Mouse (Mus musculus): ENCODE results near the gene Ankmy1. TPM values are rescaled to one million over a fixed set of nuclear protein-coding genes. Genes with fewer than 3 reads are reported as not detected.

Ankmy1 gene
- polyA plus RNA-seq, 1 experiment from 2014 or later = 0.02 TPM

DNA sequence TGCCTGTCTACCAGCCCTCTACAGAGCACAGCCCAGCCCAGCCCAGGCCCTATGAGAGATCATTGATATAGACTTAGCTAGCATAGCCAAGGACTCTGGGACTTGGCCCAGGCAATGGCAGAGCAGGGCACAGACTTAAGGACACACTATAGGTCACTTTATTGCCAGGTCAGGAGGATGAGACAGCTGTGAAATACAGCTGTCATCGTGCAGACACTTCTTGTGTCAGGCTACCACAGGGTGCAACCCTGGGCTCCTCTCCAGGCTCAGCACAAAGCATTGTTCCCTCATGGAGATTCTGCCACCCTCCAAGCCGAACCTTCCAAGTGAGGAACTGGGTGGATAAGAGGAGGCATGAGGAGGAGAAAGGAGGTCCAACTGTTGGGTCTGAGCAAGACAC lies 32.7 kb downstream of the Ankmy1 start:
- WGBS (ENCODE audit: insufficient replicate concordance) = 35% methylated on average over 2 of the region's 2 CpGs
- Histone ChIP-seq H3K36me3 (replicated peaks) (no peaks in the 10 kb centered on the region), H3K4me3 (replicated peaks) (no peak overlapping the region), H3K9ac (no peak overlapping the region), H3K4me1 (replicated peaks) (no peaks in the 10 kb centered on the region), H3K9me3 (replicated peaks) (no peaks in the 10 kb centered on the region), H3K27me3 (no peaks in the 10 kb centered on the region), H3K27ac (replicated peaks) (no peak overlapping the region), H3K4me2 (no peak overlapping the region)
- no peak for ATAC-seq (ENCODE audit: insufficient read depth)

DNA sequence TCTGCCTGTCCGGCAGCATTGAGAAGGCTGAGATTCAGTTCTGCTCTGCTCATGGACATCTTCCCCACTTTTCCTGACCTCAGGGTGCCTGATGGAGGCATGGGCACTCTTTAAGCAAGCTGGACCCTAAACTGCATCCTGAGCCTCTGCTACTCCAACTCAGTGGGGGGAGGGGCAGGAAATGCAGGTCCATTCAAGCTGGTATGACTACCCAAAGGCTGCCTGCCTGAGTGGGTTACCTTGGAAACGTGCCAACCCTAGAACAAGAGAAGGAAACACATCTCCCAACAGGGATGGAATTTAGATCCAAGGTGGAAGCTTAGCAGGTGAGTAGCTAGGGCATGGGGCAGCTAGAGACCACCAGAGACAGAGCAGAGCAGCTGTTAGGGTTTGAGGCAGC lies 36.5 kb downstream of the Ankmy1 start:
- no peaks in the 10 kb centered on the region for H3K36me3 ChIP-seq (replicated peaks)
- H3K4me1 ChIP-seq (replicated peaks) = no peaks in the 10 kb centered on the region
- WGBS (ENCODE audit: insufficient replicate concordance) = 47% methylated on average over 2 of the region's 2 CpGs
- H3K9ac ChIP-seq = no peak overlapping the region
- H3K27me3 ChIP-seq = no peaks in the 10 kb centered on the region
- no peak overlapping the region for H3K27ac ChIP-seq (replicated peaks)
- H3K4me3 ChIP-seq (replicated peaks) = no peak overlapping the region
- no peak for ATAC-seq (ENCODE audit: insufficient read depth)
- H3K9me3 ChIP-seq (replicated peaks) = no peaks in the 10 kb centered on the region
- no peak overlapping the region for H3K4me2 ChIP-seq

DNA sequence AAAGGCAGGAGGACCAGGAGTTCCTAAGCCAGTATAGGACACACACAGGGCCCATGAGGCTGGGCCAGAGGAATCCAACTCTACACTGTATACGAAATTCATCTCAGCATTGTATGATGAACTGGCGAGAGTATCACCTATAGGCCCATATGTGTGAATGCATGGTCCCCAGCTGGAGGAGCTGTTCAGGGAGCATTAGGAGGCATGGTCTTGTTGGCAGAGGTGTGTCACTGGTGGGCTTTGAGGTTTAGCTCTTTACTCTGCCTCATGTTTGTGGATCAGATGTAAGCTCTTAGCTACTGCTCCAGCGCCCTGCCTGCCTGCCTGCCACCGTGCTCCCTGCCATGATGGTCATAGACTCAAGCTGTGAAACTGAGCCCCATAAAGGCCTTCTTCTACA lies 39.4 kb downstream of the Ankmy1 start:
- no peaks in the 10 kb centered on the region for H3K36me3 ChIP-seq (replicated peaks)
- H3K9ac ChIP-seq = no peak overlapping the region
- H3K27ac ChIP-seq (replicated peaks) = no peak overlapping the region
- 59% methylated on average over 4 of the region's 4 CpGs for WGBS (ENCODE audit: insufficient replicate concordance)
- no peak overlapping the region for H3K4me3 ChIP-seq (replicated peaks)
- H3K9me3 ChIP-seq (replicated peaks) = no peaks in the 10 kb centered on the region
- no peak overlapping the region for H3K4me2 ChIP-seq
- ATAC-seq (ENCODE audit: insufficient read depth) = no peak
- no peaks in the 10 kb centered on the region for H3K27me3 ChIP-seq
- H3K4me1 ChIP-seq (replicated peaks) = no peaks in the 10 kb centered on the region

DNA sequence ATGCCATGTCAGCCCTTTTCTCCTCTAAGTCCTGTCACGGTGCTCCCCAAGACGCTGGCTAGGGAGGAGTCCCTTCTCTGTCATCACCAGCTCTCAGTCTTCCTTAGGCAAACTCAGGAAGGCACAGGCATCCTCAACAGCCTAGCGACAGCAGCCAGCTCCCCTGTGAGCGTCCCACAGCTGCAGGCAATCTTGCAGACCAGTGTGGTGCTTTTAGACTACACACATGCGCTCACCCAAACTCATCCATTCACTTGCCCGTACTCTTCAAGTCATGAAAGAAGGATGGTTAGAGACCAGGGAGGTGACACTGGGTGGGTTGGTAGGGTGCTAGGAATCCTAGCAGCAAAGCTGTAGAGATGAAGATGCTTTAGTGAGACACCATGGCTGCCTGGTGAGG lies 41.2 kb downstream of the Ankmy1 start:
- no peak overlapping the region for H3K4me3 ChIP-seq (replicated peaks)
- no peaks in the 10 kb centered on the region for H3K27me3 ChIP-seq
- H3K9me3 ChIP-seq (replicated peaks) = no peaks in the 10 kb centered on the region
- no peak for ATAC-seq (ENCODE audit: insufficient read depth)
- no peaks in the 10 kb centered on the region for H3K4me1 ChIP-seq (replicated peaks)
- H3K27ac ChIP-seq (replicated peaks) = no peak overlapping the region
- no peaks in the 10 kb centered on the region for H3K36me3 ChIP-seq (replicated peaks)
- H3K4me2 ChIP-seq = no peak overlapping the region
- no peak overlapping the region for H3K9ac ChIP-seq
- WGBS (ENCODE audit: insufficient replicate concordance) = 45% methylated on average over 6 of the region's 6 CpGs

GRCm38 (mm10) chr1:92852450-92852849 lies 50.3 kb downstream of the Ankmy1 start:
- peaks cover 4% of the 10 kb centered on the region; the same call in 1 of the 2 replicates for H3K4me1 ChIP-seq (replicated peaks)
- no peak overlapping the region for H3K9ac ChIP-seq
- no peak overlapping the region for H3K27ac ChIP-seq (replicated peaks)
- 89% methylated on average over 2 of the region's 2 CpGs for WGBS (ENCODE audit: insufficient replicate concordance)
- H3K4me3 ChIP-seq (replicated peaks) = no peak overlapping the region
- no peaks in the 10 kb centered on the region for H3K36me3 ChIP-seq (replicated peaks)
- H3K27me3 ChIP-seq = peaks cover 27% of the 10 kb centered on the region
- H3K9me3 ChIP-seq (replicated peaks) = no peaks in the 10 kb centered on the region
- no peak overlapping the region for H3K4me2 ChIP-seq
- ATAC-seq (ENCODE audit: insufficient read depth) = no peak

DNA sequence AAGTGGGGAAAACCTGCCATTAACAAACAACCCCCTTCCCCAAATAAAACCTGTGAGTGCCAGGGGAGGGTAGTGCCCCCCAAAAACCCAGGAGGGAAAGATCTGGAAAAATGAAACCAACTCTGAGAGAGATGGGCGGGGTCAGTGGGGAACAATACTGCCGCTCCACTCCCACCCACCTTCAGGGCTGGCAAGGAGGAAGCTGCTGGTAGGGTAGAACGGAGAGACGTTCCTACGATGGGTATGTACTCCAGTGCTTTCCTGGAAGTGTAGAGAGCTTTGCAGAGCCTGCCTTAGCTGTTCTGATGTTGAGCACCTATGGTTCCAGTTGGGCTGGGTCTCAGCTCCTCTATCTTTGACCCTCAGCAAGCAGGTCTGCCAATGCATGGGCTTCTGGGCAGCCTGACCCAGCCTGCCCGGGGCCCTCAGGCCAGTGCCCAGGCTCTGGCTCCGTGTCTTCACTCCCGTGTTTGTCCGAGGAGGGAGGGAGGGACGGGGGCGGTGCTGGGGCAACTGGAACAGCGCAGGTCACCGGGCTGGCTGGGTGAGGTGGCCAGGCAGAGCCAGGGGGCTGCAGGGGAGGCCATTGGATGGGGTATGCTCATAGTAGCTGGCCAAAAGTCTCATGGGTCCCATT lies 52.6 kb downstream of the Ankmy1 start:
- ATAC-seq (ENCODE audit: insufficient read depth) = no peak
- Histone ChIP-seq H3K4me2 (peak overlapping the region; percentile 5), H3K9ac (no peak overlapping the region), H3K27me3 (peaks cover 34% of the 10 kb centered on the region), H3K36me3 (replicated peaks) (no peaks in the 10 kb centered on the region), H3K4me1 (replicated peaks) (peaks cover 4% of the 10 kb centered on the region; the same call in 1 of the 2 replicates), H3K9me3 (replicated peaks) (no peaks in the 10 kb centered on the region), H3K27ac (replicated peaks) (no peak overlapping the region), H3K4me3 (replicated peaks) (no peak overlapping the region)
- WGBS (ENCODE audit: insufficient replicate concordance) = 29% methylated on average over 13 of the region's 13 CpGs

- ATAC-seq (ENCODE audit: insufficient read depth) = no peak
- Histone ChIP-seq H3K4me1 (replicated peaks) (peaks cover 4% of the 10 kb centered on the region; the same call in 1 of the 2 replicates), H3K36me3 (replicated peaks) (no peaks in the 10 kb centered on the region), H3K9me3 (replicated peaks) (no peaks in the 10 kb centered on the region), H3K27ac (replicated peaks) (no peak overlapping the region), H3K9ac (no peak overlapping the region), H3K27me3 (peaks cover 34% of the 10 kb centered on the region), H3K4me3 (replicated peaks) (no peak overlapping the region), H3K4me2 (no peak overlapping the region)
- WGBS (ENCODE audit: insufficient replicate concordance) = 30% methylated on average over 2 of the region's 2 CpGs
Observed at GRCm38 (mm10) chr1:92849491-92849890, 53.2 kb downstream of the Ankmy1 start.

GRCm38 (mm10) chr1:92847873-92848839 lies 54.5 kb downstream of the Ankmy1 start:
- WGBS (ENCODE audit: insufficient replicate concordance) = 6% methylated on average over 41 of the region's 41 CpGs
- no peak overlapping the region for H3K4me3 ChIP-seq (replicated peaks)
- no peaks in the 10 kb centered on the region for H3K36me3 ChIP-seq (replicated peaks)
- peaks cover 4% of the 10 kb centered on the region; the same call in 1 of the 2 replicates for H3K4me1 ChIP-seq (replicated peaks)
- H3K9me3 ChIP-seq (replicated peaks) = no peaks in the 10 kb centered on the region
- no peak overlapping the region for H3K9ac ChIP-seq
- no peak for ATAC-seq (ENCODE audit: insufficient read depth)
- H3K27ac ChIP-seq (replicated peaks) = no peak overlapping the region
- H3K27me3 ChIP-seq = peaks cover 34% of the 10 kb centered on the region
- no peak overlapping the region for H3K4me2 ChIP-seq

DNA sequence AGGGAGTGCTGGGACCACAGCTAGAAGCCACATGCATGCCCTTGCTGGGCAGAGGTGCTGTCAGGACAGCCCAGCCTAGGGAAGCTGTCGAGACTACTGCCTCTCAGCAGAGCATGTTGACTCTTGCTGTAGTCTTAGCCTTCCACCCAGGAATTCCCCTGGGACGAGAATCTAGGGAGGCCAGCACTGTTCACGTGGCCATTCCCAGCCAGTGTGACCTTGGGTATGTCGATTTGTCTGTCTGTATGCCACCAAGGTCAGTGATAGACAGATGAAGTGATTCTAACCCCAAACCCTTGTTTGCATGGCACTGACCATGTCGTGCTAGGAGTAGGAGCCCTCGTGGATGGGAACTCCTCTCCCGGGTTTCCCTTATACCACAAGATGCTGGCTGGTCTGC lies 56.8 kb downstream of the Ankmy1 start:
- Histone ChIP-seq H3K27ac (replicated peaks) (no peak overlapping the region), H3K4me2 (no peak overlapping the region), H3K27me3 (peaks cover 34% of the 10 kb centered on the region), H3K4me1 (replicated peaks) (peaks cover 4% of the 10 kb centered on the region; the same call in 1 of the 2 replicates), H3K9me3 (replicated peaks) (no peaks in the 10 kb centered on the region), H3K36me3 (replicated peaks) (no peaks in the 10 kb centered on the region), H3K9ac (no peak overlapping the region), H3K4me3 (replicated peaks) (no peak overlapping the region)
- 42% methylated on average over 7 of the region's 7 CpGs for WGBS (ENCODE audit: insufficient replicate concordance)
- ATAC-seq (ENCODE audit: insufficient read depth) = no peak

GRCm38 (mm10) chr1:92841427-92841826 lies 61.3 kb downstream of the Ankmy1 start:
- ATAC-seq (ENCODE audit: insufficient read depth) = no peak

GRCm38 (mm10) chr1:92840231-92840890 lies 62.3 kb downstream of the Ankmy1 start:
- WGBS (ENCODE audit: insufficient replicate concordance) = 54% methylated on average over 8 of the region's 8 CpGs
- Histone ChIP-seq H3K4me2 (no peak overlapping the region), H3K27me3 (0 out of 2 replicates have a peak, but pooled peaks cover 3% of the 10 kb centered on the region), H3K9ac (no peak overlapping the region), H3K36me3 (replicated peaks) (no peaks in the 10 kb centered on the region), H3K4me1 (replicated peaks) (no peaks in the 10 kb centered on the region), H3K4me3 (replicated peaks) (no peak overlapping the region), H3K9me3 (replicated peaks) (no peaks in the 10 kb centered on the region), H3K27ac (replicated peaks) (no peak overlapping the region)
- no peak for ATAC-seq (ENCODE audit: insufficient read depth)

More at GRCm38 (mm10) chr1:92841427-92841826, 61.3 kb downstream of the Ankmy1 start:
- Histone ChIP-seq H3K4me2 (no peak overlapping the region), H3K9me3 (replicated peaks) (no peaks in the 10 kb centered on the region), H3K9ac (no peak overlapping the region), H3K36me3 (replicated peaks) (no peaks in the 10 kb centered on the region), H3K4me1 (replicated peaks) (no peaks in the 10 kb centered on the region), H3K4me3 (replicated peaks) (no peak overlapping the region), H3K27me3 (0 out of 2 replicates have a peak, but pooled peaks cover 3% of the 10 kb centered on the region), H3K27ac (replicated peaks) (no peak overlapping the region)
- 41% methylated on average over 3 of the region's 3 CpGs for WGBS (ENCODE audit: insufficient replicate concordance)

All from liver, embryonic 15.5 days (tissue).